ENCODE assay signal across 9 mouse cellular contexts in the genomic region with DNA sequence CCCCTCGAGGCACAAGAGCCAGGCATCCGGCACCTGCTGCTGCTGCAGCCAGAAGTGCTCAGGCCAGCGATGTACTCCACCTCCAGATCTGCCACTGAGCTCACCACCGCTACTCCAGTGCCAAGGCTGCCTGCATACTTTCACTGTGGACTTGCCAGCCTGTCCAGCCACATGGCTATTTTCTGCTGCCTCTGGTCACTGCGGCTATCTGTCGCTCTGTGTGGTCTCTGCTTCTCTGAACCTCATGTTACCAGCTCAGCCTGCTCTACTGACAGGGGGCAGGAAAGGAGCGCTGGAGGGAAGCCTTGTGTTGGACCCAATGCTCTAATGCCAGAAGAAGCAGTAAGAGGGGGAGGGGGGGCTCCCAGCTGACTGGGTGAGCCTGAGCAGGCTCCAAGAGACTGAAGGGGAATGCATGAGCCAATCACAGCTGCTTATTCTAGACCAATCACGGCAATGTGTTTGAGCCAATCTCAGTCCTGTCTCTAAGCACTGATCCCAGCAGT. TPM values are rescaled to one million over a fixed set of nuclear protein-coding genes. Genes with fewer than 3 reads are reported as not detected.
DNase-seq lines count a peak whose midpoint lies in the region; ATAC-seq and TF ChIP-seq lines count a peak whose summit lies in the region.
"Had no signal": no experiment of that assay in that cellular context is flagged by ENCODE, and none has a peak within 500 bp of the region (broad histone marks: within the 10 kb centered on the region; RNA-seq: fewer than 3 reads in every experiment).

No protein-coding gene starts in this region.

- peak; percentile 32 for DNase-seq in adrenal gland, postnatal 10 days
- DNase-seq in adrenal gland, adult 8-10 months = no peak
- peak; percentile 50 for DNase-seq in embryo, embryonic 11 days
- peak; percentile 97 for DNase-seq in heart, adult 11 months
- peak; percentile 58 for DNase-seq in lung, postnatal 10 days
- peak; percentile 27 for DNase-seq in stomach, postnatal 0 days (ENCODE audit: low spot score)
- DNase-seq in ovary, postnatal 36 days (ENCODE audit: low spot score) = no peak

- no peak for TF ChIP-seq EP300 in stomach, postnatal 0 days (optimal IDR thresholded peaks at IDR 0.05)

- peaks cover 5% of the 10 kb centered on the region; the same call in 1 of the 2 replicates for H3K4me1 ChIP-seq in intestine, embryonic 15.5 days (replicated peaks)
- 0 out of 2 replicates have a peak, but pooled peaks cover 2% of the 10 kb centered on the region for H3K4me1 ChIP-seq in stomach, postnatal 0 days (replicated peaks; ENCODE audit: control insufficient read depth, insufficient read depth)

- H3K27ac ChIP-seq in intestine, embryonic 15.5 days = no peak overlapping the region
- peak overlapping the region; percentile 13; the same call in 1 of the 2 replicates for H3K27ac ChIP-seq in stomach, postnatal 0 days (replicated peaks)
- H3K27ac ChIP-seq: liver, embryonic 14.5 days had no signal

- H3K9ac ChIP-seq in intestine, embryonic 15.5 days = no peak overlapping the region
- no peak overlapping the region for H3K9ac ChIP-seq in stomach, postnatal 0 days (ENCODE audit: low read length)
- H3K9ac ChIP-seq: liver, embryonic 14.5 days had no signal

- peak; percentile 56; the same call in 1 of the 2 replicates for ATAC-seq in intestine, embryonic 15.5 days
- ATAC-seq in stomach, postnatal 0 days (ENCODE audit: low FRiP score, low TSS enrichment) = peak; percentile 58; the same call in 1 of the 2 replicates

- no peaks in the 10 kb centered on the region for H3K9me3 ChIP-seq in intestine, embryonic 15.5 days
- H3K9me3 ChIP-seq in stomach, postnatal 0 days (ENCODE audit: control insufficient read depth, low read length) = no peaks in the 10 kb centered on the region

- H3K4me3 ChIP-seq in intestine, embryonic 15.5 days (replicated peaks) = no peak overlapping the region
- no peak overlapping the region for H3K4me3 ChIP-seq in stomach, postnatal 0 days (ENCODE audit: low read depth, low read length)

- H3K27me3 ChIP-seq in intestine, embryonic 15.5 days (replicated peaks) = no peaks in the 10 kb centered on the region
- H3K27me3 ChIP-seq in stomach, postnatal 0 days (ENCODE audit: control insufficient read depth, insufficient read depth, low read length) = no peaks in the 10 kb centered on the region

- WGBS in intestine, embryonic 15.5 days = 57% methylated on average over 8 of the region's 8 CpGs
- 52% methylated on average over 8 of the region's 8 CpGs for WGBS in stomach, postnatal 0 days

- no peaks in the 10 kb centered on the region for H3K36me3 ChIP-seq in intestine, embryonic 15.5 days
- no peaks in the 10 kb centered on the region for H3K36me3 ChIP-seq in stomach, postnatal 0 days (ENCODE audit: control insufficient read depth, insufficient read depth, low read length)

- H3K4me2 ChIP-seq in intestine, embryonic 15.5 days (replicated peaks) = no peak overlapping the region
- no peak overlapping the region for H3K4me2 ChIP-seq in stomach, postnatal 0 days (replicated peaks; ENCODE audit: low read depth)

- peak; percentile 34 for TF ChIP-seq CTCF in stomach, postnatal 0 days (IDR thresholded peaks at IDR 0.05; ENCODE audit: low read depth)

RNA-seq across cellular contexts. Expression of gene 1700086D15Rik, which starts 34.7 kb away (rescaled TPM):
- under 1 TPM; 0.24 to 0.36 TPM for total RNA-seq in adrenal gland, postnatal 10 days (2021)
- total RNA-seq in adrenal gland, adult 8-10 months (2022) = 1 to 10 TPM in 1 of 4 experiments, under 1 TPM in 3; 0.35 to 1.9 (median 0.55) TPM
- polyA plus RNA-seq in intestine, embryonic 15.5 days (2015; fragmentation: Nextera tagmentation; extraction: Ambion mirVana) = not detected in 2 replicates
- 0.12 TPM in 1 of 2 replicates, not detected in the other for polyA plus RNA-seq in stomach, postnatal 0 days (2015; fragmentation: Nextera tagmentation; extraction: Ambion mirVana)
- polyA plus RNA-seq: liver, embryonic 14.5 days had no signal

RNA-seq across cellular contexts. Expression of gene Arhgap44, which starts 37.8 kb away (rescaled TPM):
- 1 to 10 TPM; 7.5 to 8.7 TPM for total RNA-seq in adrenal gland, postnatal 10 days (2021)
- 10 to 100 TPM in 3 of 4 experiments, 1 to 10 TPM in 1; 9.4 to 20.1 (median 13.7) TPM for total RNA-seq in adrenal gland, adult 8-10 months (2022)
- 4.9 and 5.1 TPM in 2 replicates for polyA plus RNA-seq in intestine, embryonic 15.5 days (2015; fragmentation: Nextera tagmentation; extraction: Ambion mirVana)
- 2.9 and 3.1 TPM in 2 replicates for polyA plus RNA-seq in stomach, postnatal 0 days (2015; fragmentation: Nextera tagmentation; extraction: Ambion mirVana)

Comparison
In these comparisons a context has a peak if more than half of its experiments do, and no peak if none do; other contexts are left out.
1. DNase-seq: peak in adrenal gland, postnatal 10 days (single experiment), embryo, embryonic 11 days (single experiment), heart, adult 11 months (single experiment), lung, postnatal 10 days (single experiment) and stomach, postnatal 0 days (single experiment); none in adrenal gland, adult 8-10 months (single experiment) and ovary, postnatal 36 days (single experiment).